Mouse (Mus musculus) layer of hippocampus, adult 9-10 months (tissue): ENCODE measurements around the gene Tha1.

Experiments
- DNase-seq: peaks from one replicate; pipeline ENCODE4 v3.0.0; 2022; ENCODE audit warnings: low spot score

Gene Tha1

GRCm38 (mm10) chr11:117880977-117881358, 7.7 kb upstream of the Tha1 start:
- no peak for DNase-seq

DNA sequence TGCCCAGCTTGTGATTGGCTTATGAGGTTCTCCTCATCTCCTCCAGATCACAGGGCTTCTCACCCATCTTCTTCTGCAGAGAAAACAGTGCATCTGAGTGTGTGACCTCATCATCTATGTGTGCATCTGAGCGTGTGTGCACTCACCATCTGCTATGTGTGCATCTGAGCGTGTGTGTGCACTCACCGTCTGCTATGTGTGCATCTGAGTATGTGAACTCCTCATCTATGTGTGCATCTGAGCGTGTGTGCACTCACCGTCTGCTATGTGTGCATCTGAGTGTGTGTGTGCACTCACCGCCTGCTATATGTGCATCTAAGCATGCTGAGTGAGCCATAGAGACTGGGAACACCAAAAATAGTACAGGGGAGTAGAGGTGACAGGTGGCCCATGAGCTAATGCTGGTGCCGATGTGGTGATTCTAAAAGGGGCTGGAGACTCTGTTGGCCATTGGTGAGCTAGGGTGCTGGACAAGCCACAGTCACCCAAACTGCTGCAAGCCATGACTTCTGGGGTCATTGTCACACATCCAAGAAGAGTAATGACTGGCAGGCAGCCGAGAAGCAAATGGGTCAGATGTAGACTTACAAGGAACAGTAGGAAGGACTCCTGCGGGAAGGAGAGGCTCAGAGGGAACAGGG, 7.2 kb upstream of the Tha1 start:
- no peak for DNase-seq

GRCm38 (mm10) chr11:117879676-117880075, 6.4 kb upstream of the Tha1 start:
- DNase-seq = no peak

DNA sequence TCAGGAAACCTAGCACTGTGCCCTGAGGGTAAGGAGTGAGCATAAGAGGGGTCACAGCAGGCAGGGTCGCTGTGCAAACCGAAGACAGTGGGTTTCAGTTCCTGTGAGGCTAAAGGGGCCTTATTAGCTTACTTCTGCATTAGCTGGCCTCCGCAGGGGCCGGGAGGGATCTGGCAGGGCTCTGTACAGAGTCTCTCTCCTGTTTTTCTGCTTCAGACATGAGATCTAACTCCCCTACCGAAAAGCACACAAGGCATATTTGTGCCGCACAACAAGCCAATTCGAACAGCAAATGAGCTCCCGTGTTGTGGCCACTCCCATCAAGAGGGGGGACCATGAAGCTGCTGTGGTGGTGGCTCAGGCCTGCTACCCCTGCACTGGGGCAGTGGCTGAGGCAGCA, 5.6 kb upstream of the Tha1 start:
- no peak for DNase-seq

DNA sequence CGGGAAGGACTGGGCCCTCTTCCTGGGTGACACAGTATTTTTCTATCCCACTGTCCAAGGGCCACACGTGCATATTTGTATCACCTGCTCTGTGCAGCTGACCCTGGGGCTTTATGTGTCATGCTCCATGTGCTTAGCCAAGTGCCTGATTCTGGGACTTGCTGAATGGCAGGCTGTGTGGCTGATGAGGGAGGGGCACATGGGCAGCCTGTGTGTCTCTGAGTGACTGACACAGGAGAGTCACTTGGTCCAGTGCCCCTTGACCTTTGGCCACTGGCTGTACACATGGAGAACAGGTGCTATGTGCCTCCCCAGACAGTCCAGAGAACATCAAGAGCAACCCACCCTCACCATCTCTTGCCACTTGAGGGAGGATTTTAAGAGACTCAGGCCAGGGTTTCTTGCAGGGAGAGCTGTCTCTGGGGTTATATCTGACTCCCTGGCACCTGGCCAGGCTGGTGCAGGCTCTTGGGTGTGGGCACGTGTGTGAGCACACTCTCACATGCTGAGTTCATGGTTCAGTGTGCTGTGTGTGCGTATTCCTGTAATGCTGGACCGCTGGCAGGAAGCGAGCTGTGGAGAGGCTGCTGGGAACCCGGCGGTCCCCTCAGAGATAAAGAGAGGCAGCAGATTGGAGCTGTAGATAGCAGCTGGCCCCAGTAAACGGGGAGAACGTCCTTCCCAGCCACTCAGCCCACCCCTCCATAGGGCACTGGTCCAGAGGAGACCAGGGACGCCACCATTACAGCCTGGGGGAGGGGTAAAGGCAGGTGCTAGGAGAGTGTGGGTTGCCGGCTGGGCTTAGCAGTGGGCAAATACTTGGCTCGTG, 4.8 kb upstream of the Tha1 start:
- peak; percentile 31 for DNase-seq

- no peak for DNase-seq
Measured at GRCm38 (mm10) chr11:117875681-117876080, 2.4 kb upstream of the Tha1 start.

- DNase-seq = no peak
Measured at GRCm38 (mm10) chr11:117874419-117874818, 1.1 kb upstream of the Tha1 start.

- no peak for DNase-seq
Measured at GRCm38 (mm10) chr11:117871911-117872584, 1.2 kb downstream of the Tha1 start.

DNA sequence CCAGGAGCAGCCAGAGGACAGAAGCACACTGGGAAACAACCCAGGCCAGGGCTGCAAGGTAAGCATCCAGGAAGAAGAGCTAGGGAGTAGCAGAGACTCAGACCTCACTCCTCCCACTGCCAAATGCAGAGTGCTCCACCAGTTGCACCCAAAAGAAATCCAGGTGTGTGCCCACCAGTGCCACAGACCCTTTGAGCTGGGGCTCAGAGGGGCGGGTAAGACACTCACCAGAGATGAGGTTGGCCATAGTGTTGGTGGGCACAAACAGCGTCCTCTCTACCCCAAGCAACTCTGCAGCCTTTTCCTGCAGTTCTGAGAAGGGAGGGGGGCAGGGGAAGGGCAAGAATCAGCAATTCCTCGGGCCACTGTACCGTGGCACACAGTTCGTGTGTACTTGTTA, 1.9 kb downstream of the Tha1 start:
- no peak for DNase-seq

DNA sequence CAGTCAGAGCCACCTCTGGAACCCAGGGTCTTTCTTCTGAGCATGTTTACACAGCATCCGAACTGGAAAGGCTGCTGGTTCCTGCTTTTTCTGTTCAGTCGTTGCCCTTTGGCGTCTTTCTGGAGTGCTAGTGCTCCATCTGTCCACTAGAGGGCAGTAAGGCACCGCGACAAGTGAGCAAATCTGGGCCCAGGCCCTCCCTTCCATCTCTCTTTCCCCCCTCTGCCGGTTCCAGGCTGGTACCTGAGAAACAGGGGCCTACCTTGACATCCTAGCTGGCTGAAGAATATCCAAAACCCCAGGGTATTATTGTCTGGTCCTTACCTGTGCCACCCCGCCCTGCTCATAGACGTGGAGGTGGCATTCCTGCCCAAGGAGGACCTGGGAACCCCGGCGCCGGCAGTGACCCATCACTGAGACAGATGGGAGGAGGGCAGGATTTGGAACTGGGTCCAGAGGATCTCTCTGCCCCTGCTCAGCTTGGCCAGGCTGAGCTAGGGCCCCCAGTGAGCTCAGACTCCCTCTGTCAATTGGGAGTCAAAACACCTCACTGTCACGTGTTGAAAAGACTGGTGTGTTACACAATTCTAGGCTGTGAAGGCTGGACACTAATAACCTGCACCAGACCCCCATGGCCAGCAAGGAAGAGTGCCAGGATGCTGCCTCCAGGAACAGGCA, 2.5 kb downstream of the Tha1 start:
- peak; percentile 79 for DNase-seq

- no peak for DNase-seq
Measured at GRCm38 (mm10) chr11:117865988-117866387, 7.3 kb downstream of the Tha1 start.

DNA sequence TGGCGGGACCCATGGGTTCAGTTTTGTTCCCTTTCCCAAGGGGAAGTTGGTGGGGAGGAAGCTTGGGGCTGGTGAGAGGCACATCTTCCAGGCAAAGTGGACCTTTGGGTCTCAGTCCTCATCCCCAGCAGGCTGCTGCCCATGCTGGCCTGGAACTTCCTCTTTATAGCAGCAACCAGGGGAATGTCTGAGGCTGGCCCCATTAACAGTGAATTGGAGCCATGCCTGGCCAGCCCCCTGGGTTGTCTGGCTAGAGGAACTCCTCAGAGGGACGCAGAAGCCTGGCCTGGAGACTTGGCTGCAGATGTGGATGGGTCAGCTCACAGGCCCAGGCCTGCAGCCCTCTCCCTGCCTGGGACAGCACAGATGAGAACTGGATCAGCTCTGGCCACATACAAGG, 8.5 kb downstream of the Tha1 start:
- DNase-seq = no peak

DNA sequence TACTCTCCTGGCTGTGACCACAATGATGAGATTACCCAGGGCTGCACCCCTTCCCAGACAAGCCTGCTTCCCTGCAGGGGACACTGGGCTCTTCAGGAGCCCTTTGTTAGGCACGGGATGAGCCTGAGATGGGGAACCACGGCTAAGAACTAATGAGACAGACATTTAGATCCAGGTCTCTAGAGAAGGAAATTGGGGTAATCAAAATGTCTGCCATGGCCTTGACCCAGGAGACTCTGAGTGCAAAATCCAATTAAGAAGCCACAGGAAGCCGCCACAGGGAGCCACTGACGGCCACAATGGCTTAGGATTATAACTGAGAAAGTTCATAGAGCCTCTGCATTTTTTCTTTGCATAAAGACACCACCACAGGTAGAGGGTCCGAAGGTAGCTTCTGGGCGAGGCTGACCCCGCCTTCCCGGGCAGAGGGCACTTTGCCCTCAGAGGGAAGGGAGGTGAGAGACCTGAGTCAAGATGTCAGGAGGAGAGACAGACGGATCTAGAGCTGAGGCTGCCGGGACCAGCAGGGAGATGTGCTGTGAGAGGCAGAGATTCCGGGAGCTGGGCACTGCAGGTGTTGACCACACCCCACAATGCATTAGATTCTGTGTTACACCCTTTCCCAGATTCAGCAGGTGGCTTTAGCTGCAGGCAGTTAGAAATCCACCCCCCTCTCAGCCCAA, 10.0 kb downstream of the Tha1 start:
- DNase-seq = no peak

DNA sequence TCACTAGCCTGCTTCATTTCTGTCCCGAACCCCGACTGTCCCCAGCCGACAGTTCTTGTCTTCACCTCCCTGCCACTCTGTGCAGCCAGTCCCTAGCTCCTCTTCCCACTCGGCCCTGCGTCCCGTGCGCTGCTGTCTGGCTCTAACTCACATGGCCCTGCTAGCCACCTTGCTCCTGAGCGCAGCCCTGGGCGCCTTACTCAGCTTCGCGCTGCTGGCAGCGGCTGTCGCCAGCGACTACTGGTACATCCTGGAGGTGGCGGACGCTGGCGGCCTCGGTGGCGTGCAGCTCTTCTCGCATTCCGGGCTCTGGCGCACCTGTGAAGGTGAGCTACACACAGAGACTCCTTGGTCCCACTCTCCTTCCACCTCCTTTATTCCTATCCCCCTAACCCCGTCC, 12.7 kb downstream of the Tha1 start, which contains the start of gene Tmem235:
TSS of gene Tmem235 (plus strand) at position 152 of the 400 bp plus-strand sequence.
- no peak for DNase-seq

GRCm38 (mm10) chr11:117858392-117858791, 14.9 kb downstream of the Tha1 start:
- no peak for DNase-seq

GRCm38 (mm10) chr11:117857462-117857861, 15.8 kb downstream of the Tha1 start:
- no peak for DNase-seq

GRCm38 (mm10) chr11:117855975-117856374, 17.3 kb downstream of the Tha1 start:
- DNase-seq = no peak

GRCm38 (mm10) chr11:117855360-117855759, 17.9 kb downstream of the Tha1 start:
- no peak for DNase-seq

DNA sequence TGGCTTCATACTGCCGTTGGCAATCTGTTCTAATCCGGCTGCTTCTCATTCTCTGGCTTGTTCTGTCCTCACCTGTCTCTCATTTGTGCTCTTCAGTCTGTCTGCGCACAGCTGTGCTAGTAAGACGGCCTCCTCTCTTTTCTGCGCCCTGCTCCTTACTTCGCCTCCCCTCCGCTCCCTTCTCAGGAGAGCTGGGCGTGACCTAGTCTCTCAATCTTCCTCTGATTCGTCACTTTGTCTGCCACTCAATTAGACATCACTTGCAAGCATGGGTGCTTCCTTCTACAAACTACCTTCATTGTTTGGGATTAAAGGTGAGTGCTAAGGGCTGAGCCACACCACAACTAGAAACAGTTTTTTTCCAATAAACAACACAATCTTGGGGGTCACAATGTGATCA, 19.0 kb downstream of the Tha1 start:
- DNase-seq = no peak

- no peak for DNase-seq
Measured at GRCm38 (mm10) chr11:117852875-117853274, 20.4 kb downstream of the Tha1 start.

DNA sequence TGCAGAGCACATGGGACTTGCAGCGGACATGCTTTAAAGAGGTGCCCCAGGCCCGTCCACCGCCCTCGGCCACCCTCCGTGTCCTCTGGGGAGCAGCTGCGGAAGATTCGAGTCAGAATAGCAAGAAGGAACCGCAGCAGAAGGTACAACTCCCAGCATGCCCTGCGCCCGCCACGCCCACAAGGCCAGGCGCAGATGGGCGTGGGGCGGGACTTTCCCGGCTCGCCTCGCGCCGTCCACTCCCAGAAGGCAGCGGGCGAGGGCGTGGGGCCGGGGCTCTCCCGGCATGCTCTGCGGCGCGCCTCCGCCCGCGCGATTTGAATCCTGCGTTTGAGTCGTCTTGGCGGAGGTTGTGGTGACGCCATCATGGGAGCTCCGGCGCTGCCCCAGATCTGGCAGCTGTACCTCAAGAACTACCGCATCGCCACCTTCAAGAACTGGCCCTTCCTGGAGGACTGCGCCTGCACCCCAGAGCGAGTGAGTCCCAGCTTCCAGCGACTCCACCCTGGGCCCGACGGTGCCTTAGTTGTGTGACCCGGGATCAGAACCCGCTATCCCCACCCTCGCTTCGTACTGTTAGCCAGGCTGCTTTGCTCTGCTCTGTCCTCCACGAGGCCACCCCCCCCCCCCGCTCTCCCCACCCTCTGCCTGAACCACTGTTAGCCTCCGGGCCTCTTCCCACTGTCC, 24.2 kb downstream of the Tha1 start, which contains the start of gene Birc5:
TSS of gene Birc5 (plus strand) at position 267 of the 687 bp plus-strand sequence.
- DNase-seq = peak; percentile 87
